Mouse (Mus musculus) limb, embryonic 15.5 days (tissue): Measurements from ENCODE around the gene Adora2a. TPM values are rescaled to one million over a fixed set of nuclear protein-coding genes. Genes with fewer than 3 reads are reported as not detected.
"Not testable (repeated sequence)": the region's sequence is repeated elsewhere in the genome, so short reads cannot be mapped to it uniquely, and the experiment has no call there.

ENCODE experiments used
- ATAC-seq: fragments of 200-750 bp; cut with Nextera tagmentation; 2 replicates; pipeline ENCODE4 v1.8.0; 2017; ENCODE audit warnings: low read depth, moderate TSS enrichment; ENCODE audit not compliant: insufficient number of reproducible peaks, low FRiP score, low TSS enrichment
- H3K27ac ChIP-seq: fragments of 300-500 bp; sonication (generic); 2 replicates; pipeline ENCODE4 v1.5.1; 2015; ENCODE audit warnings: moderate library complexity, mild to moderate bottlenecking, inconsistent platforms
- H3K27me3 ChIP-seq: fragments of 300-500 bp; sonication (generic); 2 replicates; pipeline ENCODE4 v1.6.1; 2015; ENCODE audit warnings: inconsistent platforms
- H3K36me3 ChIP-seq: fragments of 300-500 bp; sonication (generic); 2 replicates; pipeline ENCODE4 v1.6.1; 2015; ENCODE audit warnings: inconsistent platforms
- H3K4me1 ChIP-seq: fragments of 300-500 bp; sonication (generic); 2 replicates; pipeline ENCODE4 v1.6.1; 2015; ENCODE audit warnings: inconsistent platforms
- H3K4me2 ChIP-seq: fragments of 300-500 bp; sonication (generic); 2 replicates; pipeline ENCODE4 v1.6.1; 2015; ENCODE audit warnings: mild to moderate bottlenecking, inconsistent platforms
- H3K4me3 ChIP-seq: fragments of 300-500 bp; sonication (generic); 2 replicates; pipeline ENCODE4 v1.5.1; 2015; ENCODE audit warnings: mild to moderate bottlenecking, inconsistent platforms
- H3K9ac ChIP-seq: fragments of 300-500 bp; sonication (generic); 2 replicates; pipeline ENCODE4 v1.6.1; 2015; ENCODE audit warnings: inconsistent platforms
- H3K9me3 ChIP-seq: fragments of 300-500 bp; sonication (generic); 2 replicates; pipeline ENCODE4 v1.6.1; 2016; ENCODE audit warnings: inconsistent platforms
- WGBS: fragments of 180-500 bp; shearing (Covaris S2); methylation state at CpG from one replicate; pipeline ENCODE4 v1.1.7; 2015; 5-methylcytosine and 5-hydroxymethylcytosine counted together
- polyA plus RNA-seq: library from polyadenylated mRNA; unstranded; fragments of >200 nt; fragmentation: Nextera tagmentation; extraction: Ambion mirVana; gene quantifications from 2 replicates; pipeline ENCODE4 v1.2.1, GENCODE M21; 2015

Adora2a gene
- polyA plus RNA-seq, 1 experiment from 2014 or later = 2.9 TPM

- not testable (repeated sequence) for H3K4me1 ChIP-seq, H3K9ac ChIP-seq, H3K4me3 ChIP-seq, H3K4me2 ChIP-seq, H3K36me3 ChIP-seq, H3K27me3 ChIP-seq, ATAC-seq, H3K27ac ChIP-seq, H3K9me3 ChIP-seq
- 68% methylated on average over 9 of the region's 9 CpGs for WGBS
These were observed 37.2 kb downstream of the Adora2a start for GRCm38 (mm10) chr10:75353838-75354241.

- H3K4me1 ChIP-seq = no peaks in the 10 kb centered on the region
- H3K4me2 ChIP-seq = no peak overlapping the region
- ATAC-seq = no peak
- H3K27me3 ChIP-seq = no peaks in the 10 kb centered on the region
- WGBS = 47% methylated on average over 4 of the region's 4 CpGs
- H3K27ac ChIP-seq = no peak overlapping the region
- H3K9me3 ChIP-seq = no peaks in the 10 kb centered on the region
- H3K9ac ChIP-seq = no peak overlapping the region
- no peak overlapping the region for H3K4me3 ChIP-seq
- H3K36me3 ChIP-seq = no peaks in the 10 kb centered on the region
These were observed 38.7 kb downstream of the Adora2a start for GRCm38 (mm10) chr10:75355341-75355740.

DNA sequence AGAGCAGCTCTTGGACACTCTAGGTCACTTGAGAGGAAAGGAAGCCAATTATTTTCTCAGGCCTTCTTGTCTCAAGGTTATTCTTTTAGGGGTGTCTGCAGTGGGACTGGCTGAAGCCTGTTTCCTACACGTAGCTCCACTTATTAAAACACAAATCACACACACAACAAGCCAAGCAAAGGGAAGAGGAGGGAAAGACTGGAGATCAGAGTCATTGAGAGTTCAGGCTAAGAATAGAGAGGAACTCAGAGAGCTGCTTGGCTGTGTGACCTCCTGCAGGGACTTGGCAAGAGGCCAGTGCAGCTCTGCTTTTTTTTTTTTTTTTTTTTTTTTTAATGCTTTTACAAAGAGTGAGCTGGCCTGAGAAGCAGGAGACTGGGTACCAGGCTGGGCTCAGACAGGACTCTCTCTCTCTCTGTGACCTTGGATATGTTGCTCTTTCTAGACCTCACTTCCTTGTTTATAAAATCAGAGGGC lies 47.6 kb downstream of the Adora2a start:
- H3K9me3 ChIP-seq, H3K27ac ChIP-seq, H3K4me2 ChIP-seq, H3K4me1 ChIP-seq, H3K4me3 ChIP-seq, H3K9ac ChIP-seq, H3K36me3 ChIP-seq, H3K27me3 ChIP-seq: not testable (repeated sequence)
- WGBS = 18% methylated on average over 1 of the region's 1 CpGs
- peak; percentile 52; the same call in 1 of the 2 replicates for ATAC-seq

GRCm38 (mm10) chr10:75364796-75365195 lies 48.1 kb downstream of the Adora2a start:
- H3K4me1 ChIP-seq = no peaks in the 10 kb centered on the region
- H3K36me3 ChIP-seq = no peaks in the 10 kb centered on the region
- H3K9ac ChIP-seq = no peak overlapping the region
- H3K4me3 ChIP-seq = 0 out of 2 replicates have a peak overlapping the region, but pooled peaks have one; percentile 9
- H3K9me3 ChIP-seq = no peaks in the 10 kb centered on the region
- no peak overlapping the region for H3K27ac ChIP-seq
- no peak overlapping the region for H3K4me2 ChIP-seq
- no peak for ATAC-seq
- WGBS = 71% methylated on average over 9 of the region's 9 CpGs
- H3K27me3 ChIP-seq = no peaks in the 10 kb centered on the region

DNA sequence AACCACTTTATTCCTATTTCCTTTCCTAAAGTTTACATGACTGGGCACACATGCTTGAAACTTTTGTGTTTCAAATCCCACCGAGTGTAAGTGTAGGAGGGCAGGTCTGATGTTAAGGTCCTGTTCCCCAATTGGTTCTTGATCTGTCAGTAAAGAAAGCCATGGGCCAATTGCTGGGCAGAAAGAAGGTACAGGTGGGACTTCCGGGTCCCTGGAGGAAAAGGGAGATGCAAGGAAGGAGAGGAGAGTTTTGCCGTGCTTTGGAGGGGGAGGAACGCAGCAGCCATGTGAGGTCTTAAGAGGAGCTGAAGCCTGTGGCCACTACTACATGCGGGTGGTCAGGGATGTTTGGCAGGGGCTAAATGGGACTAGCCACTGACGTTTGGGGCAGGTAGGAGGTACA lies 48.6 kb downstream of the Adora2a start:
- no peak for ATAC-seq
- no peak overlapping the region for H3K4me2 ChIP-seq
- WGBS = 44% methylated on average over 6 of the region's 6 CpGs
- H3K9ac ChIP-seq = no peak overlapping the region
- no peak overlapping the region for H3K27ac ChIP-seq
- H3K4me3 ChIP-seq = peak overlapping the region; percentile 9; the same call in 1 of the 2 replicates
- no peaks in the 10 kb centered on the region for H3K36me3 ChIP-seq
- H3K27me3 ChIP-seq = no peaks in the 10 kb centered on the region
- no peaks in the 10 kb centered on the region for H3K4me1 ChIP-seq
- no peaks in the 10 kb centered on the region for H3K9me3 ChIP-seq

- H3K9ac ChIP-seq, H3K27me3 ChIP-seq, H3K4me2 ChIP-seq, H3K27ac ChIP-seq, H3K9me3 ChIP-seq, H3K4me1 ChIP-seq, H3K36me3 ChIP-seq, H3K4me3 ChIP-seq: not testable (repeated sequence)
- peak; percentile 40; the same call in 1 of the 2 replicates for ATAC-seq
- 69% methylated on average over 13 of the region's 19 CpGs for WGBS
These were observed 57.1 kb downstream of the Adora2a start for GRCm38 (mm10) chr10:75373655-75374351.

DNA sequence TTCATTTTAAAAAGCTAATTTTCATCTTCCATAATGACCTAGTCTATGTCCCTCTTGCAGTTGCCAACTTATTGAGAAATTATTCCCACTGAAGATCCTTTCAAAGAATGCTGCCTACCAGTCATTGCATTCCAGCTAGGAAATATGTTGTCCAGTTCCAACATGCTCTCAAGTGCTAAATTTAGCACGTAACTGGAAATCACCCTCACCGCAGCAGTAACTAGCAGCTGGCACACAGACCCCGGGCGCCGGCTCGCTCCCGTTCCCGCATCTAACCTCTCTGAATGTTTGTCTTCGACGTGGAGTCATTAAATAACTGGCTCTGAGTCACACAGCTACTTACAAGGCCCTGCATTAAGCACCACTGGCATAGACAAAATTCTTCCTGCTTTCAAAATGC lies 62.0 kb downstream of the Adora2a start:
- no peaks in the 10 kb centered on the region for H3K27me3 ChIP-seq
- WGBS = 37% methylated on average over 10 of the region's 10 CpGs
- ATAC-seq = no peak

More for the DNA sequence above, 62.0 kb downstream of the Adora2a start:
- Histone ChIP-seq H3K4me3 (no peak overlapping the region), H3K4me2 (no peak overlapping the region), H3K9ac (no peak overlapping the region), H3K27ac (no peak overlapping the region; the same call in 1 of the 2 replicates), H3K9me3 (no peaks in the 10 kb centered on the region), H3K36me3 (no peaks in the 10 kb centered on the region), H3K4me1 (no peaks in the 10 kb centered on the region; the same call in 1 of the 2 replicates)

Other genes starting within 250 kb of the Adora2a start
- 28.3 and 31.7 TPM in 2 replicates for gene Specc1l, start 104.8 kb upstream of the Adora2a start, polyA plus RNA-seq
- 0.59 and 1.3 TPM in 2 replicates for gene Upb1, start 84.2 kb downstream of the Adora2a start, polyA plus RNA-seq
- 139 and 152 TPM in 2 replicates for gene Snrpd3, start 200.7 kb downstream of the Adora2a start, polyA plus RNA-seq
- 26.1 and 27.6 TPM in 2 replicates for gene Gucd1, start 201.1 kb downstream of the Adora2a start, polyA plus RNA-seq
- 3.5 TPM in 2 replicates for gene Lrrc75b, start 243.5 kb downstream of the Adora2a start, polyA plus RNA-seq
- gene Ggt1, start 244.7 kb downstream of the Adora2a start, polyA plus RNA-seq = 0.67 and 0.93 TPM in 2 replicates